Mouse (Mus musculus): ENCODE results near the gene Mt4. TPM values are rescaled to one million over a fixed set of nuclear protein-coding genes. Genes with fewer than 3 reads are reported as not detected.

Gene Mt4
- polyA plus RNA-seq (2015; fragmentation: Illumina TruSeq; extraction: RNeasy Lipid Tissue Mini Kit (QIAGEN cat#74804); ENCODE audit: low read depth, low replicate concordance), result not detected

GRCm38 (mm10) chr8:94136933-94137332 is at the start of gene Mt4:
Mt4 (plus strand) TSS chr8:94137197.

GRCm38 (mm10) chr8:94098081-94098974 is 38.7 kb upstream of the Mt4 start, which contains the start of gene Bbs2:
Bbs2 (minus strand) TSS chr8:94098928.

DNA sequence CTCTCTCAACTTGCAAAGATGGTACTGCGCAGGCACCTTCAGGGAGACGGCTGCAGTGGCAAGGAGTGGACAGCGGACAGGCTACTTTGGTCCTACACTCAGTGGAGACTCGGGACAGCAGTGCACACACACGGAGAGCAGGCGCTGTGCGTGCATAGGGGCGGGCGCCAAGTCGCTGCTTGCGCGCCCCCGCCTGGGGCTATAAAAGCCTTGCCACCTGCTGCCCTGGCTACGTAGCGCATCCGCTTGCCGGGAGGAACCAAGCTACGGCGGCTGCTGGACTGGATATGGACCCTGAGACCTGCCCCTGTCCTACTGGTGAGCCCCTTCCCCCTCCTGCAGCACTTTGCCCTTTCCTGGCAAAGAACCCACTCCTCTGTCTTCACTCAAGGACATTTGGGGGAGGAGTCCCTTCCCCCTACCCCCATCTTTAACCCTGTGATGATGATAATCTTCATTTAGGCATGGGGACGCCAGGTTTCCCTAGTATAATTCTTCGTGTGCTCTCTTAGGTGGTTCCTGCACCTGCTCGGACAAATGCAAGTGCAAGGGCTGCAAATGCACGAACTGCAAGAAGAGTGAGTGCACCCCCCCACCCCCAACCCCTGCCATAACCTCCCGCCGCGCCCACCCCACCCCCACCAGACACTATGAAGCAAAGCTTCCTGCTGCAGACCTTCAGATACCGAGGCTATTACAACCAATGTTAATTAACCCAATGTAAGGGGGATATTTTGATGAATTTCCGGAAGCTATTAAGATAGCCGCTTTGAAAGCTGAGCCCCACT is 15.7 kb downstream of the Mt4 start, which contains the start of gene Mt3:
Gene Mt3 (plus strand): TSS at position 95 of the 788 bp plus-strand sequence.

GRCm38 (mm10) chr8:94172075-94172808 is 35.2 kb downstream of the Mt4 start, which contains the start of gene Mt2:
Mt2 (plus strand) TSS chr8:94172664.

DNA sequence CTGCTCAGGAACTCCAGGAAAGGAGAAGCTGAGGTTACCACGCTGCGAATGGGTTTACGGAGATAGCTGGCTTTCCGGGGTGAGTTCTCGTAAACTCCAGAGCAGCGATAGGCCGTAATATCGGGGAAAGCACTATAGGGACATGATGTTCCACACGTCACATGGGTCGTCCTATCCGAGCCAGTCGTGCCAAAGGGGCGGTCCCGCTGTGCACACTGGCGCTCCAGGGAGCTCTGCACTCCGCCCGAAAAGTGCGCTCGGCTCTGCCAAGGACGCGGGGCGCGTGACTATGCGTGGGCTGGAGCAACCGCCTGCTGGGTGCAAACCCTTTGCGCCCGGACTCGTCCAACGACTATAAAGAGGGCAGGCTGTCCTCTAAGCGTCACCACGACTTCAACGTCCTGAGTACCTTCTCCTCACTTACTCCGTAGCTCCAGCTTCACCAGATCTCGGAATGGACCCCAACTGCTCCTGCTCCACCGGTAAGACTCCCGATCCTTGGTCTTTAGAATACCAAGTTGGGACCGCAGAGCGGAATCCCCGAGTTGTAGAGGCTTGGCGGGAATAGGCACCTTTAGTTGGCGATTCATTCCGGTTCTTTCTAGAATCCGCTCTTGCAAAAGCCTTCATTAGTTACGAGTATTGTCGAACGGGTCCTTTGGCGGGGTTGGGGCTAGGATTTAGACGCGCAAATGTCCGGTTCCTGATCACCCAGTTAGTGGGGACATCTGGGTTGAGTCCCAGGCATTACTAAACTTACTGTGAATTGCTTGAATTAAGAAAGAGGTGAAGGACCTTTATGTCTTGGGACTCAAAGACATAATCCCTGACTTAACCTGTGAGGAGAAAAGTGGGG is 42.1 kb downstream of the Mt4 start, which contains the start of gene Mt1:
Gene Mt1 (plus strand): TSS at position 226 of the 856 bp plus-strand sequence.

Other genes with a start within 250 kb of the Mt4 start
- gene Amfr, start 124.4 kb upstream of the Mt4 start, polyA plus RNA-seq (2015; fragmentation: Illumina TruSeq; extraction: RNeasy Lipid Tissue Mini Kit (QIAGEN cat#74804); ENCODE audit: low read depth, low replicate concordance), result 101 TPM
- gene Nudt21, start 100.2 kb upstream of the Mt4 start, polyA plus RNA-seq (2015; fragmentation: Illumina TruSeq; extraction: RNeasy Lipid Tissue Mini Kit (QIAGEN cat#74804); ENCODE audit: low read depth, low replicate concordance), result 41.8 TPM
- gene Ogfod1, start 100.0 kb upstream of the Mt4 start, polyA plus RNA-seq (2015; fragmentation: Illumina TruSeq; extraction: RNeasy Lipid Tissue Mini Kit (QIAGEN cat#74804); ENCODE audit: low read depth, low replicate concordance), result 66.0 TPM
- gene Bbs2, start 38.3 kb upstream of the Mt4 start, polyA plus RNA-seq (2015; fragmentation: Illumina TruSeq; extraction: RNeasy Lipid Tissue Mini Kit (QIAGEN cat#74804); ENCODE audit: low read depth, low replicate concordance), result 40.4 TPM
- 1,231 TPM for gene Mt3, start 15.4 kb downstream of the Mt4 start, polyA plus RNA-seq (2015; fragmentation: Illumina TruSeq; extraction: RNeasy Lipid Tissue Mini Kit (QIAGEN cat#74804); ENCODE audit: low read depth, low replicate concordance)
- 400 TPM for gene Mt2, start 35.5 kb downstream of the Mt4 start, polyA plus RNA-seq (2015; fragmentation: Illumina TruSeq; extraction: RNeasy Lipid Tissue Mini Kit (QIAGEN cat#74804); ENCODE audit: low read depth, low replicate concordance)
- 755 TPM for gene Mt1, start 41.9 kb downstream of the Mt4 start, polyA plus RNA-seq (2015; fragmentation: Illumina TruSeq; extraction: RNeasy Lipid Tissue Mini Kit (QIAGEN cat#74804); ENCODE audit: low read depth, low replicate concordance)
- 20.7 TPM for gene Nup93, start 77.4 kb downstream of the Mt4 start, polyA plus RNA-seq (2015; fragmentation: Illumina TruSeq; extraction: RNeasy Lipid Tissue Mini Kit (QIAGEN cat#74804); ENCODE audit: low read depth, low replicate concordance)
- 0.61 TPM for gene Slc12a3, start 192.0 kb downstream of the Mt4 start, polyA plus RNA-seq (2015; fragmentation: Illumina TruSeq; extraction: RNeasy Lipid Tissue Mini Kit (QIAGEN cat#74804); ENCODE audit: low read depth, low replicate concordance)
- 88.8 TPM for gene Herpud1, start 249.2 kb downstream of the Mt4 start, polyA plus RNA-seq (2015; fragmentation: Illumina TruSeq; extraction: RNeasy Lipid Tissue Mini Kit (QIAGEN cat#74804); ENCODE audit: low read depth, low replicate concordance)

Data from brain, adult 10 weeks (tissue).